Mouse (Mus musculus) heart, adult 18-20 months (tissue): ENCODE measurements around the gene Rnf144a. TPM values are rescaled to one million over a fixed set of nuclear protein-coding genes. Genes with fewer than 3 reads are reported as not detected.

Experiments used
- DNase-seq, 2 experiments: peaks; one replicate each; pipeline ENCODE4 v3.0.0; 2021 to 2022; ENCODE audit warnings: mixed read lengths in 1 of 2
- total RNA-seq, 2 experiments: library from RNA; stranded (reverse); gene quantifications; 2 replicates each; pipeline ENCODE4 v1.2.3; 2021

The Rnf144a gene
- total RNA-seq, 2 experiments from 2014 or later: 9.7 to 12.1 TPM

DNA sequence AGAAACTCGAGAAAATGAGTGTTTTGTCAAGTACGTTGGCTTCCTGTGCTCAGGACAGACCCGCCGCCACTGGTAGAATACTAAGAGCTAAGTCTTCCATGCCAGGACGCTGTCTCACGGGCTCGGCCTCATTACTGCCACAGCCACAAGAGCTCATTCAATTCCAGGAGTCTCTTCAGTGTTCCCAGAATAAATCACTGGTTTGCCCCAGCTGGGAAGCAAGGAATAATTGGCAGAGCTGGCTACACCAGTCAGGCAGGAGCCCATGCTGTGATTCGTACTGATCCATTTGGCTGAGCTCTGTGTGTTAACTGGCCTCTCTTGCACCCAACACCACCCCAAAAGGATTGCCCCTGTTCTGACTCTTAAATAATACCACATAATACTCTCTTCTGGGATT is 45.0 kb downstream of the Rnf144a start:
- peak in 1 of 2 experiments; percentile 30 for DNase-seq

DNA sequence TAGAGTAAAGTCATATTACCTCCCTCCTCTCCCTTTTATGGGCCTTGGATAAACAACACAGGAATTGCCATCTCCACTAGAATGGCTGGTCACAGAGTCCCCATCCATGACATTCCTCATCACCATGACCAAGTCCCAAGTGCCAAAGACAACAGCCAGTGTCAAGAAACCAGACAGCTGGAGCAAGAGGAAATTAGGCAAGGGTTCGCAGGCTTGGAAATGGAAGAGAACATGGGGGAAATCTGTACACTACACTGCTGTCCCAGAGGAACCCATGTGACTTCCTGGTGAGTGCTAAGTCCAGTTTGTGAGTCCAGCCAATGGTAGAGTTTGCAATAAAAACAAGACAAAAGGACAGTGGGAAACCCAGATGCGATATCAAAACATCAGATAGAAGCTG is 47.7 kb downstream of the Rnf144a start:
- DNase-seq: peak; percentile 69 to 90

DNA sequence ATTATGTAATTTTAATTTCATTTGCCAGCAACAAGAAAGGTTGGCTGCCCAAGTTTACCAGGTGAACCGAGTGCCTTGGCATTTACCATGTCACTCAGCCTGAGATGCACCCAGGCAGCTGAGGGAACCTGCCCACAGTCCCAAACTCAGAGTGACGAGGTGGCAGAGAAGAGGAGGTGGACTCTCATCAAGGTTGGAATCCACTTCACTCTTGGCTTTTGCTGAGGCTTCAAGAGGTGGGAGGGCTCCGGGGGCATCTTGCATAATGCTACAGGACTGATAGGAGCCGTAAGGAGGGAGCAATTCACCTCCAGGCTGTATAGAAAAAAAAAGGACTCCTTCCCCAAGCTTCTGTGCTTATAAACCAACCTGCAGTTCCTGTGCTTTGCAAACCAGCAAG is 48.7 kb downstream of the Rnf144a start:
- DNase-seq: no peak

DNA sequence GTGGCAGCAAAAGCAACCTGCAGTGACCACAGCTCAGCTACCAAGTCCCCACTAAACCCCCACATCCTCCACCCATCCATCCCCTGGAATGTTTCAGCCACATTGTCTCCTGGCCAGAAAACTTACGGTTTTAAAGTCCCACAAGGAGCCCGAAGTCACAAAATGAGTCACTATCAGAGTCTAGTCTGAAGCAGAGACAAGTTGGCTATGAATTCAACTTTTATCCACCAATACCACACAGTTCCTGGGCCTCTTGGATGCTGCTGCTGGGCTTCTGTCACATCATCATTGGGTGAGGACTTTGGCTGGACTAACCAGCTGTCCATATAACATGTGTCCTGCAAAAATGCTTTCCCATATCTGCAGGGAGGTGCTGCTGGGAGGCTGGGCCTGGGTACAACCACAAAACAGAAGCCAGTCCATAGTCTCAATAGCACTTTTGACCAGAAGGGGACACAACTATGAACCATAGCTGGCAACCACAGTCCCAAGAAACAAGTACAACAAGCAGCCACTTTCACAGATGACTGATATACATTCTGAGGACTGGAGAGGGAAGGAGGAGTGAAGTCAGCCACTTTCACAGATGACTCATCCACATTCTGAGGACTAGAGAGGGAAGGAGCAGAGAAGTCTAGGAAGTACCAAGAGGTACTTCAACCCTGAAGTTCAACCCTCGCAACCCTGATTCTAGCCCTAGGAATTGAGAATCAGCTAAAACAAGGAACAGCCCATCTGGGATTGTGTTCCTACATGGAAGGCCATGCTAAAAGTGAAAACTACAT is 49.3 kb downstream of the Rnf144a start:
- peak in 1 of 2 experiments; percentile 18 for DNase-seq

DNA sequence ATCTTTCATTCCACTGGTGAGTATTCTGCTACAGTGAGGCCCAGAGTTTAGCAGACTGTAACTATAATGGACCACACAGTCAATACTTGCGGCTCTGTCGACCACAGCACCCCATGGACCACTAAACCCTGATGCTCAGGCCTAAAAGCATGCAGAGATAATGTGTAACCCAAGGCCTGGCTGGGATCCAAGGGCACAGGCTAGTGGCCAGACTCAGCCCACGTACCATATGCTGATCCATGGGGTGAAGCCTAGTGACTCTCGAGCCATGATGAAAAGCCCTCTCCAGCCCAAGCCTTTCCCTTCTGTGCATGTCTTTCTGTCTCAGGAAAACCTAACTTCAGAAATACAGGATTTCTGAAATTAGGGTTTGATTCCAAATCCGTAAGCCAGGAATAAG is 50.2 kb downstream of the Rnf144a start:
- DNase-seq: no peak

DNA sequence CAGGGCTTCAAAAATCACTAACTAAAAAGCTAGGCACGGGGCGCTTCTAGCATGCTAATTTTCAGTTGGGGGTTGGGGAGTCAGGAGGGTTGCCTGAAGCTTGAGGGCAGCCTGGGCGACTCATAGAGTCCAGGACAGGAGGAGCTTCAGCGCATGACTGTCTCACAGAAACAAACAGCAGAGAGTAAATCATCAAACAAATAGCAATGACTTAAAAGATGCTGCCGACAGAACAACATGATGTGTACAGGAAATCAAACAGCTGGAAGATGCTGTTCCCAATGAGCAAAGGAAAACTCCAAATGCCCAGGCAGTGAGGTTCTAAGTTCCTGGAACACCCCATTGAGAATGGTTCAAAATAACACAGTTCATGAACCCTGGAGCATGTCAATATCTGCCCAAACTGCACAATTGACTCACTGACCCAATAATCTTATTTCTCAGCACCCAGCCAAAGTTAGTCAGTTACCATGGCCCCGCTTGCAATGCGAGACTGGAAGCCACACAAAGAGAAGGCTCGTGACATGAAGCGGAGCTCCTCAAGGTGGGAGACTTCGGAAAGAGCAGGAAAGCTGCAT is 54.0 kb downstream of the Rnf144a start:
- peak in 1 of 2 experiments; percentile 33 for DNase-seq

DNA sequence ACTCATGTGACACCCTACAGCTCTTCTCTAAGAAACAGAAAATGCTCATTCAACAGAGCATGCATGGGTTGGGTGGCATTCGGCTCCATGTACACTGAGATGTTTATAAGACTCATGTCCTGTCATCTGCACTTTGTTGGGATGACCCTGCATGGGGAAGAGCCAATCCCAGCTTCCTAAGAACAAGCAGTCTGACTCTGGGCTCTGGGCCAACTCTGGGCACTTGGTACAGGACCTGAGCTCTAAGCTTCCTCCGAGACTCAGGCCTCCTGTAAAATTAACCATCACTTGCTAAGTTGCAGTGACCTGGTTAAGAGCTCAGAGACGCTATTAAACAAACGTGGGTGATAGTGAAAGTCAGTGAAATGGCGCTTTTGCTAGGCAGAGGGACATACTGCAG is 55.2 kb downstream of the Rnf144a start:
- DNase-seq: peak in 1 of 2 experiments; percentile 28

DNA sequence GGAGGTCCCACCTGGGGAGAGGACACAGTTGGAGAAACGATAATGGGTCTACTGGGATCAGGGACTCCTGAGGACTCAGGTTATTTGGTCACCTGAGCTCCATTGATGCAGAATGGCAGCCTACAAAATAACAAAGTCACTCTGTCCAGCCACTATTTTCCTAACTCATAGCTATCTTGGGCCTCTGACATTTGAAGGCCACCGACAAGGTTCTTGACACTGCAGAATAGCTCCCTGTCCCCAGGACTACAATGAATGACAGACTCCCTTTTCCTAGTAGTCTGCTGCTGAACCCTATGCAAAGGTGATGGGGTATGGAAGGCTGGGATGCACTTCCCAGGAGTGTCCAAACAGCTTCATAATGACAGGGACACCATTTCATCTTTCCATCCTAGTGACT is 55.8 kb downstream of the Rnf144a start:
- DNase-seq: no peak

DNA sequence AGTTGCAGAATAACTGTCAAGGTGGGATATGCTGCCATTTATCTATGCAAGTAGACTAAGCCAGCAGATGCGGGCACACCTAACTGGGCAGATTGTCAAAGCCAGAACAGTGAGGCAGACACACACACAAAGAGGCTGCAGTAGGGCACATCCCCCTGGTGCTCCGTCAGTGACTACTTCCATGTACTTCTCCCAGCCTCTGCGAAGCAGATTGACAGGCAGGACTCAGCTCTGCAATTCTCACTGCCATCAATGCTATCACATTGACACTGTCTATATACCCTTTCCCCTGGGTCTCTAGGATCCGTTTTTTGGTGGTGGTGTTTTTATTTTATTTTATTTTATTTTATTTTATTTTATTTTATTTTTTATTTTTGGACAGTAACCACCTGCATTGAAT is 57.8 kb downstream of the Rnf144a start:
- DNase-seq: no peak

DNA sequence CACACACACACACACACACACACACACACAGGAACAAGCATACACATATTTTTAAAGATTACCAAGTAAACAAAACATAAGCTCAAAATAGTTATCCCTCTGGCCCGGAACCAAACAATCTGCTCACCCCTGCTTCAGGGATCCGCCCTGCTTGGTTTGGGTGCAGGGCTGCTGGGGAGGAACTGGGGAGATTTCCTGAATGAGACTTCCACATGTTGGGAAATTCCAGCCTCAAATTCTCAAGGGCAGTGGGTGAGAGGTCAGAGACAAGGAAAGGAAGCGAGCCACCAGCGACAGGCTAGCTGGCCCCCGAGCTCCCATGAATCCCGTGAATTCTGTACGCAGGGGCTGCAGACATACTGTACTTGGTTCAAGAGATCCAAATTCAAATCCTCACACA is 58.9 kb downstream of the Rnf144a start:
- peak; percentile 77 to 92 for DNase-seq

DNA sequence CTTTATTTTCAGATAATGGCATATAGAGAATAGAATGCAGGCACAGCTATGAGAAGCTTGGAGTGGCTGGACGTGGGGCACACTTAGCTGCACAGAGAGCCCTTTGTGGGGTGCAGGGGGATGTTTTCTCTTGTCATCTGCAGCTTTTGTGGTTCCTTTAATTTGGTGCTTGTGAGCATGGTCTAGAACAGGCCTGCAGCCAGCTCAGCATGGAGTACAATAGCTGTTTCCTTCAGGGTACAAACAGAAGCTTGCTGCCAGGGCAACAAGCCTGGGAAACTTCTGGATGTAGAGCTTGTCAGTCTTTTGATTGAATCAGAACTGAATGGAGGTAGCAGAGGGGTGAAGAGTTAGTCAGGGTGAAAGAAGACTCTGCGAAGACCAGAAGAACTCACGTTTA is 63.7 kb downstream of the Rnf144a start:
- no peak for DNase-seq

DNA sequence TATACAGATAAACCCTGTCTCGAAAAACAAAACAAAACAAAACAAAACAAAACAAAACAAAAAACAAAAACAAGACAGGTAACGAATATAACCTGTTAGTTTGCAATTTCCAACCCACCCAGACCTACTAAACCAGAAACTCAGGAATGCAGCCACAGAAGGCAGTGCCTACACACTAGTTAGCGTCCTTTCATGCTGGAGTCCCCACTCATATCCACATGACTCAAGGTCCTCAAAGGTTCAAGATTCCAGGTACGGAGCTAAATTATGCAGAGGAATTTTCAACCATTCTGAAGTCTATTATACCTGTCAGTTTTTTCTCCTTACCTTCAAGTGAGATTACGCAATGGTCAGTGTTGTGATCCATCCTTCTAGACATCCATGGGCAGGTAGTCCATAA is 70.6 kb downstream of the Rnf144a start:
- no peak for DNase-seq

DNA sequence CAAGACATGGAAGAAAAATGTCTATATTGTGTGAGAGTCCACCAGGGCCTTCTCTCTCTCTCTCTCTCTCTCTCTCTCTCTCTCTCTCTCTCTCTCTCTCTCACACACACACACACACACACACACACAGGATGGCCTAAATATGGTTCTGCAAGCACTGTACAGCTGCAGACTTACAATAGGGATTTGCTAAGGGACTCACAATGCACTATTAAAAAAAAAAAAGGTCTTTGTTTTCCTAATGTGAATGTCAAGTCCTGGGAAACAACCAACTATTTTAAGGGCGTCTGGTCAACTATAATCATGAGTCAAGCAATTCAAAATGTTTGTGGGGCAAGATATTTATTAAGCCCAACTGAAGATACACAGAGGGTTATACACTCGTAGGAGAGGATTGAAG is 71.9 kb downstream of the Rnf144a start:
- no peak for DNase-seq

DNA sequence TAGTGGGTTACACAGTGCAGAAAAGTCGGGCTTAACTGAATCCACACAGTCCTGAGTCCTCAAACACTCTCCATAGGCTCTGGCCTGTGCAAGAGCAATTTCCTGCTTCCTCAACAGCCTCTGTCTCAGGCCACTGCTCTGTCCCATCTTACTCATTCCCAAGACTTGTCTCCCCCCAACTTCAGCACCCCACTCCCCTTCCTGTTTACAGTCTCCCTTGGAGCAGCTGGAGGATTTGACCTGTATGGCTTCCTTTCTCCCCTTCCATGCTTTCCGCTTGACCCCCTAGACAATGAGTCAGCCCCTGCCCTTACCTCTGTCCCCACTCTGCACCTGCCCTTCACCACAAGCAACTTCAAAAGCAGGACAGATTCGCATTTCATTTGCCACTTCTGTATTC is 72.4 kb downstream of the Rnf144a start:
- DNase-seq: peak in 1 of 2 experiments; percentile 29

DNA sequence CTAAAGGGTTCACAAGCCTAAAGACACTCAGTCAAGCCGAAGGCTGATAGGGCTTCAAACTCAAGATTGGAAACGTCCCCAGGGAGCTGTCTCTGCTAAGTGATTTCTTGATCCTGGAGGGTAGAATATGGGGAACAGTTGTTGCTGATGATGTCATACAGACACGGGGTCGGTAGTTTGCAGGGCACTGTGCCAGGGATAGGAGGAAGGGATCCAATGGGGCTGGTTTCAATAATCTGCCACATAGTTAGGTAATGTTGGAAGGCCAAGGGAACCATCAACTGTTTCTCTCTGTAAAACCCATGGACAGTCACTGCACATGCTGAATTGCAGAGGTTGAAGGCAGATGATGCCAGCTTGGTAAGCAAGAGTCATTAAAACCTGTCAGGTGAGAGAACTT is 73.0 kb downstream of the Rnf144a start:
- DNase-seq: no peak

DNA sequence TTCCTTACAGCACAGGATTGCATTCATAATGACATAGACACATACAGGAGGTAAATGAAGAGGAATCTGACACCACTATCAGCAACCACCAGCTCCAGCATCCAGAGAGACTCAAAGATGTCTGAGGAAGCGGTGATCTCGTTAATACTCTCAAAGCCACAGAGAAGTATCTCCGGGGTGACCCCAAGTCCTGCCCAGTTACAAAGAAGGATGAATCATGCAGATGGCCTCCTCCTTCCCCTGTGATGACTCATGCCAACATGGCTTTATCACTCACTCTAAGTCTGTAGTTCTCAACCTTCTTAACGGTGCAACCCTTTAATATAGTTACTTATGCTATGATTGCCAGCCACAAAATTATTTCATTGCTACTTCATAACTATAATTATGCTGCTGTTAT is 74.4 kb downstream of the Rnf144a start:
- DNase-seq: no peak

DNA sequence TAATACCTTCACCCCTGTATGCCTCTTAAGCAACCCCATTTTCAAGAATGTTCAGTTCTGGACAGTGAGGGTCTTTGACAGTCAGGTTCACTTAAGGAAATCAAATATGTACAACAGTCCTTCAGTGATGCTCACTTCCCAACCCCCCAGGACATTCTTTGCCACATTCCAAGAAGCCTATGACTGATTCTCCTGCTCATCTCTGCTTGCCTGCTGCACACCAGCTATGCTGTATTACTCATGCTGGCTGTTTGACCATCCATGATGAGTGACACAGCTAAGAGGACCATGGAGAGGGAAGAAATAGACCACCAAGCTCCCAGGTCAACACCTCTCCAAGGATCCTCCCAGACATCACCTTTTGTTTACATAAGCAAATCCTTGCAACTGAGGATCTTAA is 75.2 kb downstream of the Rnf144a start:
- DNase-seq: no peak

DNA sequence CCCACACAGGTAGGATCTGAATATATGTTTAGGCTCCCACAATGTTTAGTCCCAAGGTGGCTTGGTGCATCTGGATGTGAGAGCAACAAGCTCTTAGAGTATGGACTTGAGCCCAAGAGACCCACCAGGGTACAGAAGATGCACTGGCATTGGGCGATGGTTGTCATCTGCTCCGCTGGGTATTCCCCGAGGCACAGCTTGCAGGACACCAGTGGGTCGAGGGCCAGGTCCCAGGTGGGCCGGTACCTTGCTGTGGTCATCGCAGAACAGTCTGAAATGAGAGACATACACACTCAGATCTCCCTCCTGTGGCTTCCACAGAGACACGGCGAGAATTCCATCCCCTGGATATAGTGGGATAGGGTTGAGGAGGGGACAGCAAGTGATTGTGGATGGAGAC is 75.9 kb downstream of the Rnf144a start:
- DNase-seq: no peak

DNA sequence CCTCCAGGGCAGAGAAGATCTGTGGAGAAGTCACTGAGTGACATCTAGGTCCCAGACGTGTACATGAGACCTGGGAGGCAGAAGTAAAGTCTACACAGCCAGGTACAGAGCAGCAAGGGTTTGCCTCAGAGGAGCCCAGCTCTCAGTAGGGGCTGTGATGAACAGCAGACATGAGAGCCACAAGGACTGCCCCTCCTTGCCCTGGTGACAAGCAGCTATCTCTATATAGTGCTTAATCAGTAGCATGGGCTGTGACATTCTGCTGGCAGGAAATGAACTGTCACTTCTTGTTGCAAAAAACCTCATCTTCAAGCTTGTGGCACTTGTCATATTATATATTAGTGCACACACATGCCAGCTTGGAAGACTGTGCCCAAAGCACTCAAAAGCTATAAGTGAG is 81.4 kb downstream of the Rnf144a start:
- DNase-seq: no peak

DNA sequence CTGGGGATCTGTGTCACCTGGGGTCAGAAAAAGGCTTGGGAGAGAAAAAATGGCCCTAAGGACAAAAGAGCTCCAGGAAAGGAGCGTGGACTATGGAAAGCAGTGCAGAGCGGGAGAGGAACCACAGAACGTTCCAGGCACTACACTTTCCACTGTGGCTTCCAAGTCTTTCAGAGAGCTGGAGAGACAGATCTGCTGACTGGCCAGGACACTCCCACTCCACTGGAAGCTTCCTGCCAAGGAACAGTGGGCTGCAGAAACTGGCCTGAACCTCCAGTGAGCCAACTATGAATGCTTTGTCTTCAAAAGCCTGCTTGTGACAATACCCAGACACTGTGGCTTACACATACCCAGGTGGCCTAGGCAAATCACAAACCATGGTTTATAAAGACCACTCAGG is 84.0 kb downstream of the Rnf144a start:
- DNase-seq: peak; percentile 84 to 90

DNA sequence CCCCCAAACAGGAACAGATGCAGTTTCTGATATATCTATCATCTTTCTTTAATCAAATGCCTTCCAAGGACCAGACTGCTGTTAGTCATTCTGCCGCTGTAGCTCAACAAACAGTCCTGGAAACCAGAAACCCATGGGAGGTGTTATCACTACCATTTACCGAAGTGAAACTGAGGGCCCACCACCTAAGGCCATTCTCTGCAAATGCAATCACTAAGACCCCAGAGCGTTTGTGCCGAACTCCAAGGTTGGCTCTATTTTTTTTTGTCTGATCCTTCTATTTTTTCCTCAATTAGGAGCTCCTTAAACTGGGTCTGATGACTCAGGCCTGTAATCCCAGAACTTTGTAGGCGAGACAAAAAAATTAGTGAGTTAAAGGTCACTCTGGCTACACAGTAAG is 85.3 kb downstream of the Rnf144a start:
- DNase-seq: no peak

DNA sequence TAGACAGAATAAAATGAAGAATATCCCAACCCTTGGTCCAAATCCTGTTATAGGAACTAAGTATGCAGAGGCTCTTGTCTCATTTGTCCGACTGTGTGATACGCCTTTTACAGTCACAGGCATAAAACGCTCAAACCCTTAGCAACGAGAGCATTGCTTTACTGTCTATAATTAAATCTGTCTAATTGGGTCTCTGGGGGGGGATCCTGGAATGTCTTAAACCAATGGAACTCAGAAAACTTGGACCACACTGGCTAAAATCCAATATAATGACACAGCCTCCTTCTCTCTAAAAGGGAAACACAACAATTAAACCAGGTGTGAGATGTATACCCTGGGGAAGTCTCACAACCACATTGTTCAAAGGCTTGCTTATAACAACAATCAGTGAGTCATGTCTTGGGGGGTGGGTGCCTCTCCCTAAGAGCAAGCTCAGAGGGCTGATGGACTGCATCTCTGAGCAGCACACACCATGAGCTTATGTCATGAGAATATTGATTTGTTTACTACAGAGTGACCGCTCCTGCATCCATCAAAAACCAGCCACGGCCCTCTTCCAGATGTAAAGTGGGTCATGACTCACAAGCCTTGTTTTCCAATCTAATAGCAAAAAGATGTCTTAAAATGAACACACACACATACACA is 85.9 kb downstream of the Rnf144a start:
- DNase-seq: no peak

DNA sequence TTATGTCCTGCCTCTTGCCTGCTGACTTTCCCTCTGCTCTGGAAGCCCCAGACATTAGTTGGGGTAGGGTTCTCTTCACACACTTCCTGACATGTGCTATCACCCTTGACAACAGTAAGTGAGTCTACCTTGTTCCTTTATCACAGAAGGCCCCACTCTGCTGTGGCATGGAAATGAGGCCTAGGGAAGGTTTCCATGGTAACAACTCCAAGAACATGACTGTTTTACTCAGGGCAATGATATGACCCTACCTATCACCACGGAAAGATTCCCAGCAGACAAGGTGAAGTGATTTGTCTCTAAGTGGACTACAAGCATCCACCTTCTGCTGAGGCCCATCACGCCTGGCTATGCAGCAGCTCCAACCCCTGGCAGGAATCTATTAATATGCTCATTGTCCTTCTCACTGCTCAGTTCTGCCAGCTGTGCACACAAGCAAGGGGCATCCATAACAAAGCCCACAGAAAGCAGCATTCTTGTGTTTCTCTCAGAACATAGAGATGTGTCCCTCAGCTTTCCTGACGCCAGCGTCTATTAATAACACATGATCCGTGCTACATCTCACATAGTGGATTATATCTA is 91.2 kb downstream of the Rnf144a start:
- DNase-seq: no peak
